In the genomic region with DNA sequence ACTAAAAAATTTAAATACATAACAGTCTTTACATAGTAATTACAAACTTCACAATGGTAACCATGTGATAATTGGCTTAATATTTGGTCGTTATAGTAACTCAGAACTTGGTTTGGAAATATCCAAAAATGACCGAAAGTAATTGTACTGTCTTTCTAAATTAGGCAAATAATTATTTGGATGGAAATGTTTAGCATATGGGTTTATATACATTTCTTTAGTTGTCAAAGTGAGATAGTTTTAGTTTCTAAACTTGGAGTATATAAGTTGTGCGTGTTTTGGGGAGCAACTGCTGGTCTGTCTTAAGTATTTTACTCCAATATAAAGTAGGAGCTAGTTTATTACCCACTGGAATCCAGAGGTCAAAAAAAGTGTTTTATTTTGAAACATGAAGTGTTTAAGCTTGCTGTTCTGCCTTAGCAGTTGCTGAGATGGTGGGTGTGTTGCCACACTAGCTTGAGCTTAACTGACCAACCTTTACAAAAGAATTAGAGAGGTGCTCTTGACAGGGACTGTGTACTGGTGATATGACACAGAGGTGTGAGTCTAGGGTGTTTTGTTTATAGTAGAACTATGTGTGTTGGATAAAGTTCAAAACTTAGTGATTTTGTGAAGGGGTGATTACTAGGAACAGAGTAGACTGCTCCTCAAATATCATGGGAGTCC, we compare ENCODE assay signal across 10 mouse cellular contexts. TPM values are rescaled to one million over a fixed set of nuclear protein-coding genes. Genes with fewer than 3 reads are reported as not detected.
DNase-seq lines count a peak whose midpoint lies in the region; ATAC-seq and TF ChIP-seq lines count a peak whose summit lies in the region.
"Had no signal": no experiment of that assay in that cellular context is flagged by ENCODE, and none has a peak within 500 bp of the region (broad histone marks: within the 10 kb centered on the region; RNA-seq: fewer than 3 reads in every experiment).

No protein-coding gene starts in this region.

- H3K9ac ChIP-seq in kidney, postnatal 0 days (ENCODE audit: low read depth, low read length): peak overlapping the region; percentile 86
- H3K9ac ChIP-seq in embryonic facial prominence, embryonic 14.5 days (ENCODE audit: low read depth, low read length): peak overlapping the region; percentile 89
- 0 out of 2 replicates have a peak overlapping the region, but pooled peaks have one; percentile 38 for H3K9ac ChIP-seq in limb, embryonic 11.5 days (ENCODE audit: low read length)
- H3K9ac ChIP-seq in neural tube, embryonic 14.5 days (replicated peaks; ENCODE audit: low read depth, low read length): no peak overlapping the region

- no peaks in the 10 kb centered on the region for H3K9me3 ChIP-seq in kidney, postnatal 0 days (replicated peaks; ENCODE audit: low read length)
- H3K9me3 ChIP-seq in embryonic facial prominence, embryonic 14.5 days (ENCODE audit: control insufficient read depth, low read length): no peaks in the 10 kb centered on the region
- no peaks in the 10 kb centered on the region for H3K9me3 ChIP-seq in limb, embryonic 11.5 days (ENCODE audit: control insufficient read depth, low read length)
- H3K9me3 ChIP-seq in neural tube, embryonic 14.5 days (ENCODE audit: control insufficient read depth, low read length): no peaks in the 10 kb centered on the region

- no peak for ATAC-seq in kidney, postnatal 0 days (replicated peaks; ENCODE audit: low FRiP score, low read depth)
- no peak for ATAC-seq in embryonic facial prominence, embryonic 14.5 days (ENCODE audit: low read depth)
- ATAC-seq in limb, embryonic 11.5 days (ENCODE audit: insufficient number of reproducible peaks, low FRiP score, low TSS enrichment, low read depth): no peak
- ATAC-seq in neural tube, embryonic 14.5 days (ENCODE audit: low read depth): no peak
- no peak for ATAC-seq in granulocyte monocyte progenitor cell, adult 5-6 weeks (replicated peaks; ENCODE audit: poor library complexity, severe bottlenecking)

- H3K4me3 ChIP-seq in kidney, postnatal 0 days (replicated peaks; ENCODE audit: low read depth, low read length): peak overlapping the region; percentile 89
- peak overlapping the region; percentile 78 for H3K4me3 ChIP-seq in embryonic facial prominence, embryonic 14.5 days (ENCODE audit: low read depth, low read length)
- peak overlapping the region; percentile 61 for H3K4me3 ChIP-seq in limb, embryonic 11.5 days (ENCODE audit: low read depth, low read length)
- peak overlapping the region; percentile 58 for H3K4me3 ChIP-seq in neural tube, embryonic 14.5 days (ENCODE audit: low read depth, low read length)

- H3K27me3 ChIP-seq in kidney, postnatal 0 days (ENCODE audit: insufficient read depth, low read length): no peaks in the 10 kb centered on the region
- H3K27me3 ChIP-seq in embryonic facial prominence, embryonic 14.5 days (replicated peaks; ENCODE audit: control insufficient read depth, insufficient read depth, low read length): no peaks in the 10 kb centered on the region
- H3K27me3 ChIP-seq in limb, embryonic 11.5 days (ENCODE audit: control insufficient read depth, insufficient read depth, low read length): no peaks in the 10 kb centered on the region
- no peaks in the 10 kb centered on the region for H3K27me3 ChIP-seq in neural tube, embryonic 14.5 days (ENCODE audit: control insufficient read depth, insufficient read depth, low read length)

- 20% methylated on average over 3 of the region's 3 CpGs for WGBS in kidney, postnatal 0 days
- WGBS in embryonic facial prominence, embryonic 14.5 days: 15% methylated on average over 3 of the region's 3 CpGs
- 26% methylated on average over 3 of the region's 3 CpGs for WGBS in limb, embryonic 11.5 days
- 23% methylated on average over 3 of the region's 3 CpGs for WGBS in neural tube, embryonic 14.5 days

- peaks cover 8% of the 10 kb centered on the region; the same call in 1 of the 2 replicates for H3K4me1 ChIP-seq in kidney, postnatal 0 days (replicated peaks; ENCODE audit: insufficient read depth, low read length)
- H3K4me1 ChIP-seq in embryonic facial prominence, embryonic 14.5 days (ENCODE audit: control insufficient read depth, insufficient read depth, low read length): peaks cover 19% of the 10 kb centered on the region; the same call in 1 of the 2 replicates
- H3K4me1 ChIP-seq in limb, embryonic 11.5 days (ENCODE audit: control insufficient read depth, insufficient read depth, low read length): peaks cover 7% of the 10 kb centered on the region; the same call in 1 of the 2 replicates
- peaks cover 7% of the 10 kb centered on the region; the same call in 1 of the 2 replicates for H3K4me1 ChIP-seq in neural tube, embryonic 14.5 days (ENCODE audit: control insufficient read depth, insufficient read depth, low read length)

- no peak for DNase-seq in kidney, postnatal 0 days (ENCODE audit: low spot score)
- no peak for DNase-seq in kidney, adult 11 months
- no peak for DNase-seq in embryonic facial prominence, embryonic 14.5 days (ENCODE audit: low spot score)
- DNase-seq in limb, embryonic 11.5 days (ENCODE audit: low spot score): no peak
- no peak for DNase-seq in thymus, postnatal 36 days
- DNase-seq in embryo, embryonic 11 days: no peak
- DNase-seq: right cerebral cortex, adult 18-20 months had no signal

- H3K36me3 ChIP-seq in kidney, postnatal 0 days (ENCODE audit: insufficient read depth, low read length): no peaks in the 10 kb centered on the region
- H3K36me3 ChIP-seq in embryonic facial prominence, embryonic 14.5 days (ENCODE audit: control insufficient read depth, insufficient read depth, low read length): peaks cover 3% of the 10 kb centered on the region; the same call in 1 of the 2 replicates
- H3K36me3 ChIP-seq in limb, embryonic 11.5 days (ENCODE audit: control insufficient read depth, insufficient read depth, low read length): no peaks in the 10 kb centered on the region; the same call in 1 of the 2 replicates
- no peaks in the 10 kb centered on the region for H3K36me3 ChIP-seq in neural tube, embryonic 14.5 days (ENCODE audit: control insufficient read depth, insufficient read depth, low read length)

- H3K27ac ChIP-seq in kidney, postnatal 0 days: peak overlapping the region; percentile 82
- H3K27ac ChIP-seq in embryonic facial prominence, embryonic 14.5 days (replicated peaks; ENCODE audit: low read depth, low read length): no peak overlapping the region
- no peak overlapping the region for H3K27ac ChIP-seq in limb, embryonic 11.5 days (replicated peaks; ENCODE audit: low read depth, low read length)
- H3K27ac ChIP-seq in neural tube, embryonic 14.5 days (ENCODE audit: low read depth, low read length): no peak overlapping the region
- H3K27ac ChIP-seq: left cerebral cortex, adult 2 months had no signal

- no peak for TF ChIP-seq CTCF in kidney, postnatal 0 days (IDR thresholded peaks at IDR 0.05; ENCODE audit: low read depth)

- peak overlapping the region; percentile 71 for H3K4me2 ChIP-seq in kidney, postnatal 0 days (ENCODE audit: low read length)
- H3K4me2 ChIP-seq in embryonic facial prominence, embryonic 14.5 days (ENCODE audit: low read depth, low read length): peak overlapping the region; percentile 62
- H3K4me2 ChIP-seq in limb, embryonic 11.5 days (ENCODE audit: low read depth, severe bottlenecking): peak overlapping the region; percentile 49
- H3K4me2 ChIP-seq in neural tube, embryonic 14.5 days (ENCODE audit: low read depth, low read length): peak overlapping the region; percentile 91; the same call in 1 of the 2 replicates

RNA-seq across cellular contexts. Expression of a gene that starts 1.5 kb away (rescaled TPM):
- 249 and 253 TPM in 2 replicates for polyA plus RNA-seq in kidney, postnatal 0 days (2015; fragmentation: Nextera tagmentation; extraction: Ambion mirVana)
- polyA plus RNA-seq in embryonic facial prominence, embryonic 14.5 days (2014; fragmentation: Nextera tagmentation; extraction: Ambion mirVana): 283 and 285 TPM in 2 replicates
- polyA plus RNA-seq in limb, embryonic 11.5 days (2014; fragmentation: Nextera tagmentation; extraction: Ambion mirVana): 464 and 467 TPM in 2 replicates
- polyA plus RNA-seq in neural tube, embryonic 14.5 days (2014; fragmentation: Nextera tagmentation; extraction: Ambion mirVana): 24.5 and 34.5 TPM in 2 replicates
- total RNA-seq in granulocyte monocyte progenitor cell, adult 5-6 weeks (2014; fragmentation: Nextera tagmentation): 271 and 351 TPM in 2 replicates
- 247 and 266 TPM in 2 replicates for total RNA-seq in granulocyte monocyte progenitor cell, adult 5-6 weeks (2017)

RNA-seq across cellular contexts. Expression of a gene that starts 5.0 kb away (rescaled TPM):
- polyA plus RNA-seq in kidney, postnatal 0 days (2015; fragmentation: Nextera tagmentation; extraction: Ambion mirVana): 34.9 and 36.5 TPM in 2 replicates
- polyA plus RNA-seq in embryonic facial prominence, embryonic 14.5 days (2014; fragmentation: Nextera tagmentation; extraction: Ambion mirVana): 30.8 and 31.4 TPM in 2 replicates
- 18.8 and 23.2 TPM in 2 replicates for polyA plus RNA-seq in limb, embryonic 11.5 days (2014; fragmentation: Nextera tagmentation; extraction: Ambion mirVana)
- polyA plus RNA-seq in neural tube, embryonic 14.5 days (2014; fragmentation: Nextera tagmentation; extraction: Ambion mirVana): 29.6 and 33.9 TPM in 2 replicates
- total RNA-seq in granulocyte monocyte progenitor cell, adult 5-6 weeks (2014; fragmentation: Nextera tagmentation): 19.6 and 30.8 TPM in 2 replicates
- total RNA-seq in granulocyte monocyte progenitor cell, adult 5-6 weeks (2017): 24.7 and 26.2 TPM in 2 replicates
